Mouse (Mus musculus) left cerebral cortex, adult 2 months (tissue): ENCODE data around the gene Nckap1l. TPM values are rescaled to one million over a fixed set of nuclear protein-coding genes. Genes with fewer than 3 reads are reported as not detected.

ENCODE experiments used
- DNase-seq, 2 experiments: peaks; one replicate each; pipeline ENCODE4 v3.0.0; 2021 to 2022; ENCODE audit warnings: low spot score in 2 of 2, mixed read lengths in 1 of 2; ENCODE audit errors: extremely low spot score in 1 of 2
- H3K27ac ChIP-seq: fragments of 200-600 bp; 2 replicates; pipeline ENCODE4 v1.8.1; 2022
- H3K4me3 ChIP-seq: fragments of 200-600 bp; 2 replicates; pipeline ENCODE4 v1.8.1; 2022
- CTCF ChIP-seq: fragments of 200-600 bp; IDR thresholded peaks from 2 replicates; pipeline ENCODE4 v1.8.1; 2022; ENCODE audit warnings: antibody characterized with exemption, mild to moderate bottlenecking, moderate library complexity
- intact Hi-C: fragments of 180-260 bp; cut with DNase I; formaldehyde crosslinking; loops from one replicate; pipeline ENCODE4 v1.15.1; 2025
- total RNA-seq, 2 experiments: library from RNA; stranded (reverse); gene quantifications; 2 replicates each; pipeline ENCODE4 v1.2.3; 2021

The Nckap1l gene
- total RNA-seq, 2 experiments from 2014 or later: 8.3 to 9.2 TPM

DNA sequence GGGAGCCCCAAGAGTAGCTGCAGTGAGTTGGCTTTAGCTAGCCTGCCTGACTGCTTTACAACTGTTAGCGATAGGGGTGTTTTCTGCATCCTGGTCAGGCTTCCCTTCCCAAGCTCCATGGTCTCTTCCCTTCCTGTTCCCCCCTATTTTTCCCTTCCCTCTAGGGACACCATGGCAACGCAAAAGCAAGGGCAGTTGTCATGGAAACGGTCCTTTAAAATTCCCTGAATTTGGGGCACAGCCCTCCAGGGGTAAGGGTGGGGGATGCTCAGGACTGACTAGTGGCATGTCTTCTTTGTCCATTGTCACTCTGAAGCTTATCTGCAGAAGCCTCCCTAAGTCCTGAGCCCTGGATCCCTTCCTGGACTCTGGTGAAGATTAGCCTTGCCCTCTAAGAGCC, 69.6 kb downstream of the Nckap1l start:
- intact Hi-C loops: no loop called here
- TF ChIP-seq CTCF: no peak
- DNase-seq: no peak

DNA sequence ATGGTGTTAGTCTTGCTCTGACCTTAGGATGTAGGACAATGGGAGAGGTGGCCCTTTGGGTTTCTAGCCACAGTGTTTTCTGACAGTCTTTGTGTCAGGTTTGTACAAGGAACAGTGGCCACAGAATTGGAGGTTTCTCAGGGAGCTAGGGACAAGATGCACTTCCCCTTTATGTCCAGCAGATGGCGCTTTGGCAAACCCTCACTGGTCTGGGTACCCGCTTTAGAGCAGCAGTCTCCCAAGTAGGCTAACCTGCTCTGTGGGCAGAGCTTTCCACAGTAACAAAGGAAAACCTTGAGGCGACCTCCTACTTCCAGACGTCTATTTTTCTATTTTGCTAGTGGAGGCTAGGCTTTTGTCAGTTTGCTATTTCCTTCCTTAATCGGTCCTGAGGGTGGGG, 76.8 kb downstream of the Nckap1l start:
- no peak overlapping the region for H3K4me3 ChIP-seq
- peak; percentile 62 to 68 for DNase-seq
- H3K27ac ChIP-seq: peak overlapping the region; percentile 67
- intact Hi-C loops: no loop called here
- peak; percentile 99 for TF ChIP-seq CTCF

More for the DNA sequence above, 69.6 kb downstream of the Nckap1l start:
- Histone ChIP-seq H3K4me3 (no peak overlapping the region), H3K27ac (no peak overlapping the region; the same call in 1 of the 2 replicates)

DNA sequence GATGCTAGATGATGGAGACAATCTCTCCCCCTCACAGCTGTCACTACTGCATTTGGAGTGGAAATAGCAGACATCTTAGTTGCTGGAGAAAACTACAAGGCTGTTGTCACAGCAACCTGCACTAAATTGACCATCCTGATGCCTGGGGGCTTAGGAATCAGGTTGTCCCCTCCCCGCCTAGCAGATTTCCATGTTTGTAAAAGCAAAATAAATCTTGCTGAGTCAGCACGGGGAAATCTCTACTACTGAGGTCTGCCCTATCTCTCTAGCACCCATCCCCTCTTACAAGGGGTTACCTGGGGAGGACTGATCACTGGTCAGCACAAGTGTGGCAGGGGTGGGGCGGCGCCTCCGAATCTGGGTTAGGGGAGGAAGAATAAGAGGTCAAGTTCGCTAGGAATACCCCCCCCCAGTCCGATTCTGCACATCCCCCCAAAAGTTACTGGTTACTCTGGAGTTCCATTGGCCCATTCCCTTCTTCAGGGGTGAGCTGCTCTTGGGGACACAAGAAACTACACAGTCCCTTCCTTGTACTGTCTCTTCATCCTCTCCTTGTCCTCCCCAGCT, 80.5 kb downstream of the Nckap1l start:
- H3K4me3 ChIP-seq: no peak overlapping the region
- intact Hi-C loops: no loop called here
- no peak for DNase-seq
- peak overlapping the region; percentile 28 for H3K27ac ChIP-seq
- TF ChIP-seq CTCF: no peak

DNA sequence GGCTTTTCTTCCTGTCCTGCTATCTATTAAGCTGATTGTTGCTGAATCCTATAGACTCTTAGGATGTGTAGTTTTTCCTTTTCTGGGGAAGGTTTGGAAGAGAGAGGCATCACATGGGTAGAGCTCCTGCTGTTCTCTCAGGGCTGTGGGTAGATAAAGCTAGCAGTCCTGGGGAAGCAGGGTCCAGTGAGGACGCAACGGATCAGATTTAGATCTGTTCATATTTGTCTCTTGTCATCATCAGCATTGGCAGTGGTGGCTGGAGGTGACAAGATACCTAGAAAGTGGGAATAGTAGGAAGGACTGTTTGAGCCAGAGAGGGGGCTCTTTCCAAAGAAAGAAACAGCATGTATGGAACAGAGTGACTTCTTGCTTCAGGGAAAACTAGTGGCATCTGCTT, 81.4 kb downstream of the Nckap1l start:
- peak overlapping the region; percentile 30; the same call in 1 of the 2 replicates for H3K27ac ChIP-seq
- no peak overlapping the region for H3K4me3 ChIP-seq
- DNase-seq: no peak
- intact Hi-C loops: loop anchor here (5.0 kb wide), 1 partner anchor 53 kb away; no protein-coding TSS in a partner anchor
- no peak for TF ChIP-seq CTCF

DNA sequence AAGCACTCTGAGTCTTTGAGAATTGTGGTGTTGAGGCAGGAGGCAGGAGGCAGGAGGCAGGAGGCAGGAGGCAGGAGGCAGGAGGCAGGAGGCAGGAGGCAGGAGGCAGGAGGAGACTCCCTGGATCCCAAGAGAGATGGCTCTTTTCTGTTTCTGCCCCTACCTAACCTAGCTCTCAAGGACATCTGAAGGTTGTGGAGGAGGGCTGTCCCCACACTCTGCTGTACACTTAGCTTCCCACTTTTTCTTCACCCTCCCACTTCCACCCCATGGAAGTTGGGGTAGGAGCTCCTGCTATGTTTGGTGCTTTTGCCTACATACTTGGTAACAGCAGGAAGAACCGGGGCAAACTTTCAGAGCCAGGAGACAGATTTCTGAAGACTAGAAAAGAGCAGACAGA, 82.2 kb downstream of the Nckap1l start:
- Histone ChIP-seq H3K4me3 (no peak overlapping the region), H3K27ac (0 out of 2 replicates have a peak overlapping the region, but pooled peaks have one; percentile 15)
- no peak for DNase-seq
- no peak for TF ChIP-seq CTCF
- intact Hi-C loops: loop anchor here (2.0 to 5.0 kb wide), 2 partner anchors 33 to 53 kb away; partner anchors contain the start of gene Pde1b

DNA sequence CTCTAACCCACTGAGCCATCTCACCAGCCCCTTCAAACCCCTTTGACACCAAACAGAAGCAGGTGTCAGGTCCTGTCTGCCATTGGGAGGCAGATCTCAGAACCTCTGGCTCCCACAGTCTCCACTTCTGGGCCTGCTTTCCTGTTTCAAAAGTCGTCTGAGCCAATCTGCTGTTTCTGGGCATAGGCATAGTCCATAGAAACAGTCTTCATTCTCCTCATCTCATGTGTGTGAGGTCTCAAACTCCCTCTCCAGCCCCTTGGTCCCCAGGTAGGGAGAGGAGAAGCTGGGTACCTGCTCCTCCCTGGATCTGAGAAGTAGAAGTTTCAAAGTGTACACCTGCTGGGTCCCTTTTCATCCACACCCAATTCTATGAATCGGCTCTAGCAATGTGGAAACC, 82.9 kb downstream of the Nckap1l start:
- H3K4me3 ChIP-seq: peak overlapping the region; percentile 81
- no peak for DNase-seq
- TF ChIP-seq CTCF: no peak
- intact Hi-C loops: loop anchor here (2.0 to 5.0 kb wide), 2 partner anchors 34 to 54 kb away; partner anchors contain the start of gene Pde1b
- H3K27ac ChIP-seq: peak overlapping the region; percentile 96

DNA sequence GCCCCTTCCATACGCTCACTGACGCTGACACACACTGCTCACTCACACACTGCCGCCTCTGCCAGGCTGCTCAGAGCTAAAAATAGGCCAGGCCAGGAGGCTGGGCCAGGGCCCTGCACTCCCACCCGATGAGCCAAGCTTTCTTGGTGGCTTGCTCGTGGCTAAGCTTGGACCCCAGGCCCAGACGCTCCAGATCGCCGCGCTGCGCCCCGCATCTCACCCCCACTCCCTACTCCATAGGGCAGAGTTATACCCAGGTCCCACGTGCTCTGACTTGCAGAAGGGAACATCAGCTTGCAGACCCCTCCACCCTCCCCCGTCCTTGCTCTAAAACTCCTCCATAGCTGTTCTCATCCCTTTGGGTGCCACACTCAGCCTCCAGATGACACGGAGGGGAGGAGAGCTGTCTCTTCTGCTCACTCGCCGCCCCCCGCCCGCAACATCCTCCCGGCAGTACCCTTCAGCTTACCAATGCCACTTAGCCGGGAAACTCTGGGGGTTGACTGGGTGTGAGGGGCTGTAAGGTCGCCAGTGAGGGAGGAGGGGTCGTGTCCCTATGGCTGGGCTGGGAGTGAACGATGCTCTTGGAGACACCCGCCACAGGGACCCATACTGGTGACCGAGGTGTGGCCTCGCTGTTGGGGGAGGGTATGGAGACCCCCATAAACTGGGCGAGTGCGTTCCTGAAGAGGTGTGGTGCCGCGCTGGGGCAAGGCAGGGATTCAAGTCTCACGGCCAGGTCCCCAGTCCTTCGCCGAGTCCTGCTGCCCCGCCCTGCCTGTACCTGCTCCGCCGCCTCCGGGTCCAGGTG, 83.6 kb downstream of the Nckap1l start:
- intact Hi-C loops: loop anchor here (2.0 to 5.0 kb wide), 2 partner anchors 34 to 55 kb away; partner anchors contain the start of gene Pde1b
- Histone ChIP-seq H3K4me3 (peak overlapping the region; percentile 81), H3K27ac (peak overlapping the region; percentile 96)
- TF ChIP-seq CTCF: no peak
- DNase-seq: peak; percentile 64 to 68

DNA sequence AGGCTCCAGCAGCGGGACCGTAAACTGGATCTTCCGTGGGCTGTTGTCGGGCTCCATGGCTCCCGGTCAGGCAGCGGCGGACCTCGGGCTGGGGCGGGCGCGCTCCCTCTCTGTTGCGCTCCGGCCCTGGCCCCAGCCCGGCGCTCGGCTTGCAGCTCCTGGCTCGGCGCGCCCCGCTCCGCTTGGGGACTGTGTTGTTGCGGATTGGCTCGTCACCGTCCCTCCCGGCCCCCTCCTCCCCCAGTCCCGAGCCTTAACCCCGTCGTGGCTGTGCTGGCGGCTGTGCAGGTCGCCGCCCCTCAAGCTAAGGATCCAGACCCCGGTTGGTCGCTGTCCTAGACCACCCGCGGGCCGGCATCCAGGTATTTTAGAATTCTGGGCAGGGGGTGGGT, 84.2 kb downstream of the Nckap1l start, which contains the start of gene Ppp1r1a:
Ppp1r1a (minus strand) TSS at position 182 of the 392 bp plus-strand sequence.
- peak; percentile 77 to 81 for DNase-seq
- Histone ChIP-seq H3K27ac (peak within 1 kb of the TSS; percentile 96), H3K4me3 (peak within 1 kb of the TSS; percentile 81)
- intact Hi-C loops: loop anchor here (2.0 to 5.0 kb wide), 2 partner anchors 35 to 56 kb away; partner anchors contain the start of gene Pde1b
- no peak for TF ChIP-seq CTCF

DNA sequence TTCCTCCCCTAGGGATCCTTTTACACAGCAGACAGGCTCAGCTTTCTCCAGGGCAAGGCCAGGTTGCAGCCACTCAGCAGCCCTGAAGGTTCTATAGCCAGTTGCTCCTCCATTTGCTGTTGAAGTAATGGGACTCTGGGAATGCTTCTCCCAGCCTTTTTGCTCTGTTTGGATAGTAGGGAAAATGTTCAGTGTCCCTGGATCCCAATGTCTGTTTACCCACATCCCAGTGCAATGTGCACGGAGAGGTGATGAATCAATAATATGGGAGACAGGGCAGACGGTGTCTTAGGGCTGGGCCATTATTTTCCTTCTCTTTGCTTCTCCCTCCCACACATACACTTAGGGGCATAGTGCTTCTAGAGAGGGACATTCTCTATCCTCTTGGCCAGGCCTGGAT, 85.7 kb downstream of the Nckap1l start:
- intact Hi-C loops: loop anchor here (5.0 kb wide), 1 partner anchor 57 kb away; no protein-coding TSS in a partner anchor
- Histone ChIP-seq H3K27ac (no peak overlapping the region), H3K4me3 (no peak overlapping the region)
- TF ChIP-seq CTCF: no peak
- peak in 1 of 2 experiments; percentile 8 for DNase-seq

DNA sequence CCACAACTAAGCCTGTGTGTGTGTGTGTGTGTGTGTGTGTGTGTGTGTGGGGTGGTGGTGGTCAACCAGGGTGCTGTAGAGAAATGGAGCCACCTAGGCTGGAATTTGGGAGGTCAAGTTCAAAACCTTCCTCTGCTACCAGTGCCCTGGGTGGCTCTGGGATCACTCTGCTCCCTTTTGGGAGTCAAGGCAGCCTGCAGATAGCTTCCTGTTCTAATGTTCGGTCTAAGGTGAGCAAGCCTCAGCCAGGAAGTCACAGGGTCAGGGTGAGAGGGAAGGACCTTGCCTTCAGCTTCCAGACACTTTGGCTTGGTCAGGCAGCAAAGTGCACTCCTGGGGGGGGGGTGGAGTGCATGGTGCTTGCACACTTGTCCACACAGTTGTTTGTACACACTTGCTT, 87.1 kb downstream of the Nckap1l start:
- peak in 1 of 2 experiments; percentile 1 for DNase-seq
- Histone ChIP-seq H3K27ac (no peak overlapping the region), H3K4me3 (no peak overlapping the region)
- no peak for TF ChIP-seq CTCF
- intact Hi-C loops: no loop called here

DNA sequence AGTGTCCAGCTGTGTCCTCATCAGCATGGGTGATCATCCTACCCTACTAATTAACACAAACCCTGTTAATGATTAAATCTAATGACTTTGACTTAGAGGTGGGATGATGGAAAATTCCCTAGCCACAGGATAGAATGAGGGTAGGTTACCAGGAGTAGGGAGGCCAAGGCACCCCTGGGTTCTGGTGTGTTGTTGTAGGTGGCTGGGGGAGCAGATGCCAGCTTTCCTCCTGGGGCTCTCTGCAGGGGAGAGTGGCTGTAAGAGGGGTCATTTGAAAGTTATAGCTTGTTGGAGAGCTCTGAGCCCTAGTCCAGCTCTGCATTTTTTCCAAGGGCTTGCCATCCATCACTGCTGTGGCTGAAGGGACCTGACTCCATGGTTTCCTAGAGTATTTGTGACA, 88.9 kb downstream of the Nckap1l start:
- intact Hi-C loops: no loop called here
- Histone ChIP-seq H3K27ac (no peak overlapping the region), H3K4me3 (no peak overlapping the region)
- peak in 1 of 2 experiments; percentile 6 for DNase-seq
- TF ChIP-seq CTCF: no peak

DNA sequence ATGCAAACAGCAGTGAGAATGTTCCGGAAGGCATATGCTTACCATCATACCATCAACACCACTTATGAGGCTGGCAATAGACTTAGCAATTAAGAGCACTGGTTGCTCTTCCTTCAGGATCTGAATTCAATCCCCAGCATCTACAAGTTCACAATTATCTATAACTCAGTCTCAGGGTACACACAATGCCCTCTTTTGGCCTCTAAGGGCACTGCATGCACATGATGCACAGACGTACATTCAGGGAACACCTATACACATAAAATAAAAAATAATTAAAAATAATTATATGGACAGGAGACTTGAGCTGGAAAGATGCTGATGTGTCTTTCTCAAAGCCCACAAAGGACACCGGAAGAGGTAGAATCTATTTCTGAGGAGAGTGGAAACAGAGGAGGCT, 94.4 kb downstream of the Nckap1l start:
- Histone ChIP-seq H3K4me3 (no peak overlapping the region), H3K27ac (no peak overlapping the region)
- TF ChIP-seq CTCF: peak; percentile 23
- intact Hi-C loops: no loop called here
- peak in 1 of 2 experiments; percentile 6 for DNase-seq

Other genes starting within 250 kb of the Nckap1l start
- gene Cbx5, start 214.0 kb upstream of the Nckap1l start, total RNA-seq: 100 to 1,000 TPM; 171 to 176 TPM
- 100 to 1,000 TPM; 233 to 247 TPM for gene Hnrnpa1, start 213.4 kb upstream of the Nckap1l start, total RNA-seq
- gene Nfe2, start 195.4 kb upstream of the Nckap1l start, total RNA-seq: not detected
- 10 to 100 TPM; 85.5 to 93.0 TPM for gene Copz1, start 181.1 kb upstream of the Nckap1l start, total RNA-seq
- under 1 TPM; 0.40 to 0.66 TPM for gene Gpr84, start 143.2 kb upstream of the Nckap1l start, total RNA-seq
- 10 to 100 TPM; 66.1 to 77.5 TPM for gene Zfp385a, start 113.7 kb upstream of the Nckap1l start, total RNA-seq
- 1 to 10 TPM; 2.6 to 3.0 TPM for gene Itga5, start 87.0 kb upstream of the Nckap1l start, total RNA-seq
- gene Gtsf1, start 23.3 kb upstream of the Nckap1l start, total RNA-seq: not detected
- not detected for gene Gtsf2, start 5.3 kb upstream of the Nckap1l start, total RNA-seq
- 100 to 1,000 TPM; 138 to 175 TPM for gene Pde1b, start 49.2 kb downstream of the Nckap1l start, total RNA-seq
- 100 to 1,000 TPM; 140 to 150 TPM for gene Ppp1r1a, start 84.2 kb downstream of the Nckap1l start, total RNA-seq
- gene Glycam1, start 111.3 kb downstream of the Nckap1l start, total RNA-seq: not detected